Mouse (Mus musculus): Measurements from ENCODE around the gene Pkib.

- TF ChIP-seq POLR2A (IDR thresholded peaks at IDR 0.05; ENCODE audit: low read depth, low read length) (no peak), CTCF (conservative IDR thresholded peaks at IDR 0.05; ENCODE audit: insufficient read depth, insufficient read length, low read depth, low read length) (no peak)
These were observed 37.5 kb upstream of the Pkib start for GRCm38 (mm10) chr10:57594266-57594665.
